Mouse (Mus musculus) layer of hippocampus, postnatal 36 days (tissue): ENCODE results near the gene Sfrp5. TPM values are rescaled to one million over a fixed set of nuclear protein-coding genes. Genes with fewer than 3 reads are reported as not detected.
A peak's percentile ranks its signal among the peaks of the same experiment; 100 is the strongest.

Experiments
- DNase-seq, 2 experiments: peaks; one replicate each; pipeline ENCODE4 v3.0.0; 2022
- total RNA-seq, 2 experiments: library from RNA; stranded (reverse); gene quantifications; 2 replicates each; pipeline ENCODE4 v1.2.3; 2021

Sfrp5 gene
- total RNA-seq: under 1 TPM; 0.17 to 0.20 TPM

DNA sequence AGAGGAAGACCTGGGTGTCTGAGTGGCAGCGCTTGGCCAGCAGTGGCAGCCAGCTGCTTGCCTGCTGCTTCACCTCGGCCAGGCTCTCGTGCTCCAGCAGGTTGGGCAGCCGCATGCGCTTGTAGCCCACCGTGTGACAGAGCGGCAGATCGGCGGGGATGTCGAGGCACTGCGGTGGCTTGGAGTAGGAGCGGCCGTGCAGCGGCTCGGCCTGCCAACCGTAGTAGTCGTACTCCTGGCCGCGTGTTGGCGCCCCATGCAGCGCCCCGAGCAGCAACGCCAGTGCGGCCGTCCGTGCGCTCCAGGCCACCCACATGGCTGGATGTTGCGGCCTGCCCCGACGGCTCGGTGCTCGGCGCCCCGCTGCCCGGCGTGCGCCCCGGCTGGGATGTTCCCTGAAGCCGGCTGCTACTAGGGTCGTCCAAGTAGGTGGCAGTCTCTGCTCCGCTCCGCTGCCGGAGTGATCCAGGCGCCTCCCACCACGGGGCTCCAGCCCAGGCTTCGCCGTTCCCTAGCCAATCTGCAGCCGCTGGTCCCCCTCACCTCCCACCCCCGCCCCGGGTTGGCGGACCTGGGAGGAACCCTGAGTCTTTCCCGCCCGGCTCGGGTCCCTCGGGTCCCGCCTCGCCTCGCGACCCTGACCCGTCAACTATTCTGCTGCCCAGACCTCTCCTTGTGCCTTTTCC, at the start of gene Sfrp5:
TSS of gene Sfrp5 (minus strand) at position 557 of the 686 bp plus-strand sequence.
- no peak for DNase-seq

DNA sequence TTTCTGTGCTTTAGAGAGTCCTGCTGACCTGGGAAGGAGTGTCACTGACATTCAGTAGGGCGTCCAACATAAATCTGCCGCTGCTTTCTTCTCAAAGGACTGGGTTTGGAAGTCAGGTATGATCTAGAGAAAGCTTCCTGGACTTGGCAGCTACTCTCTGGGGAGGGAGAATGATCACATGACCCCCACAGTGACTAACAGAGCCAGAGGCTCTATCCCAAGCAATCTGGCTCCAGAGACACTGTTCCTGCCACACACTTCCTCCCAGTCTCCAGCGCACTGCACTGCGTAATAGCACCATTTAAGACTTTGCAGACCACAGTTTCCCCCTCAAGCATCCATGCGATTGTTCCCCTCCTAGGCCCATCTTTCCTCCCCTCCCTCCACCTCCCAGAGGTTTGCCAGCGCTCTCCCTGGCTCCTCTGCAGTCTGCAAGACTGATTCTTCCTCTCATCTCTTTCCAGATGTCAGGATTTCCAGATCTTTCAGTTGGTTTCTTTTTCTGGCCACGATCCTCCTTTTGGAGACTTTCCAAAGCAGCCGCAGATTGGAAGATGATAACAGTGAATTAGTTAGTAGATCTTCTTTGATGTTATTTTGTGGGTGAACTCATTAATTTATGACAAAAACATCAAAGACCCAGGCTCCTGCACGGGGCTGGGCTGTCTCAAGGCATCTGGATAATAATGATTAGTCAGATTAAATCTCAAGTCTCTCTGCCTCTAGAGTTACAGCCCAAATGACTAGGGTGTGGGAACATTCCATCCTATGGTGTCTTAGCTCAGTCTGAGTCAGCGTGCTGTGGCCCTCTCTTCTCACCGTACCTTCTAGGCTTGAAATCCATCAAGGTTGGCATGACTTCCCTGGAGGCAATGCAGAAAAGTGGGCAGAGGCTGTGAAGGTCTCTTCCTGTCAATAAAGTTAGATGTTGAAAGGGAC, 48.2 kb upstream of the Sfrp5 start:
- DNase-seq: no peak

DNA sequence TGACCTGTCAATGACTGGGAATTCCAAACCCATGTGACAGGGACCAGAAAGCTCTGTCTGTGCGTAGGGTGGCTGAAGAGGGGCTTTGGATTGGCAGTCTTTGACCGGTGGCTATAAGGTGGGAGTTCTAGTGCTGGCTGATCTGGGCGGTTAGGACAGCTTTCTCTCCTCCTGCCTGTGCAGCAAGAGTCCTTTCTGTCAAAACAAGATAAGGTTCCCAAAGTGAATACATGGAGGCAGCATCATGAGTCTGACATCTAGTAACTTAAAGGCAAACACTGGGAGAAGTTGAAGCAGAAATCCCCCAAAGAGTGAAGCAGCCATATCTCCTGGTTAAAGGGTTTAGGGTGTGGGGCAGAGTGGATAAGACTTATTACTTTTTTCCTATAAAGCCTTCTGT, 45.5 kb upstream of the Sfrp5 start, which contains the start of gene Golga7b:
TSS of gene Golga7b (plus strand) at position 56 of the 400 bp plus-strand sequence.
- no peak for DNase-seq

DNA sequence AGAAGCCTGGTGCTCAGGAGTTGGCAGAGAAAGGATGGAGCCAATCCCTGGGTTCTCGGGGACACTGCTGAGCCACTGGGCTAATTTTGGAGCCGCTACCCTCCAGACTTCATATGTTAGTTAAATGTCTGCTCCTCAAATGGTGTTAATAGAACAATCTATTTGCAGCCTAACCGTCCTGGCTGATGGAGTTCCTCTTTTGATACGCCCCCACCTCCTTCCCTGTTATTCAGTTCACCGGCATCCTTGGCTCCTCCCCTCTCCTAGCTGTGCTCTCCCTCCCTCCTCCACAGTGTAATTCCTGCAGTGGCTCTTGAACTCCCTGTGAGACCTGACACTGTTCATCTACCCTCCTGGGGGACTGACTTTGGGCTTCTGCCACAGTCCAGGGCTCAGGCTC, 44.6 kb upstream of the Sfrp5 start:
- no peak for DNase-seq

DNA sequence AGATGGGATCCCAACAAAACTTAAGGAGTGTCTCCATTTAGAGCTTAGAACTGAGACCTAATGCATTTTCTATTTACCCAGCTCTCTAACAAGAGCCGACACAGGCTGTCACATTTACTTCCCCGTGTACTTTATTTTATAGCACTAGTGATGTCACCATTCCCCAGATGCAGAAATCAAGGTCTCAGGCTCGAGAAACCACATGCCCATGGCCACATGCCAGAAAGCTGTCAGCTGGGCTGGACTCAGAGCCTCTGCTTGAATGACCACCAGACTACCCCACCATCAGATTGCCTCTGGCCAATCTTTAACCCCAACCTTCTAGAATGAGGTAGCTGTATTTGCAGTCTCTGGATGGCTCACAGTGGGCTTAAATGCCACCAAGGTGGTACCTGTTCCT, 41.3 kb upstream of the Sfrp5 start:
- DNase-seq: no peak

DNA sequence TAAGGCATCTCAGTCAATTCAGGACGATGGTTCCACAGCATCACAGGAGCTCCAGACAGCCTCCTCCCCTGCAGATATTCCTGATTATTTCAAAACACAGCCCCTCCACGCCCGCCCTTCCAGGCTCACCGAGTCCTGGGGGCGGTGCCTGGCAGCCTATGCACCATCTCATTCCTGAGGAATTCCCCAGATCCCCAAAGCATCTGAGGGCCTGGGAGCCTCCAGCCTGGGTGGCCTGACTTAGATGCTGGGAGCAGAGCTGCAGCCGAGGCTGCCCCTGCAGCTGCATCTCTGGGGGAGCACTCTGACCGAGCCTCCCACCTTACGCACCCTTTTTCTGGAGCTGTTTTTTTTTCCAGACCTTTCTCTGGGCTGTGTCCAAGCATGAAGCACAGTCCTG, 38.8 kb upstream of the Sfrp5 start:
- no peak for DNase-seq

DNA sequence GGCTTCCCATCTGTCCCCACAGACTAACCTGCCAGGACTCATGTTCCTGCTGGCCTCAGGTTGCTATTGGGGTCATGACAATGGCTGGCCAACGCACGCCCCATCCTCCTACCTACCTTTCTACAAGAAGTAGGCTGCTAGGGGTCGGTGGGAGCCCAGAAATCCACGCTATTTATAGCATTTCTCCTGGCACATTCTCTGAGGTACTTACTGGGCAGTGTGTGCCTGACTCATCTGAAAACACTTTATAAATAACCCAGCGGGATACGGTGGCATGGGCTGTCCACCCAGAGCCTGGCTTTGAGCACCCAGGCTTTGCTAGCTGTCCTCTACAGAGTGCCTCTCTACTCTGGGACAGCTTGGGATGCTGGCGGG, 36.3 kb upstream of the Sfrp5 start:
- DNase-seq: no peak

DNA sequence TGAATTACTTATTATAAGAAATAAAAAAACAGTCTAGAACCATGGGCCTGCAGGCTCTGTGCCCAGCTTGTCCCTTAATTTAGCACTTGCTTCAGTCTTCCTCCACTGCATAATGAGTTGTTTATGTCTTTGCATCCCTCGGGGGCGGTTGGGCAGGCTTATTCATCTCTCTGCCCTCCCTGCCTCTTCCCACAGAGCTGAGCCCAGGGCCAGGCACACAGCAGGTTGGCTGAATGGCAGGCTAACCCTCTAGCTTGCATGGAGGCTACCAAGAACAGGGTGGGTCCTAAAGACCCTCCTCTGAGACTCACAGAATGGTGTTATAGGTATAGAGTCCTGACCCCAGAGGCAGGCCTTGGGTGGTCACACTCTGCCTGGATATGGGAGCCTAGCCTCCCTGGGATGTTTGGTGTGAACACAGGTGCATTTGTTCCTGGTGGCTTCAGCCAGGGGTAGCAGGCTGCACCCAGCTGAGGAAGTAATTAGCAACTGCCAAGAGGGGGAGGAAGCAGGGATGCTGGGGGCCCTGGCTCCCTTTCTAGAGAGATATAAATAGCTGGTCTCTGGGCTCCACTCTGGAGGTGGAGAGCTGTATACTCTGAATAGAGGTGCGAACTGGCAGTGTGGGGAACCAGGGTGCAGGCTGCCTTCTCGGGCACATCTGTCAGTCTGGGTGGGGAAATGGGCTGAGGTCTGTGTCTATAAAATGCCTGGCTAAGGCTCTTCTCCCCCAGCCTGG, 35.7 kb upstream of the Sfrp5 start:
- no peak for DNase-seq

DNA sequence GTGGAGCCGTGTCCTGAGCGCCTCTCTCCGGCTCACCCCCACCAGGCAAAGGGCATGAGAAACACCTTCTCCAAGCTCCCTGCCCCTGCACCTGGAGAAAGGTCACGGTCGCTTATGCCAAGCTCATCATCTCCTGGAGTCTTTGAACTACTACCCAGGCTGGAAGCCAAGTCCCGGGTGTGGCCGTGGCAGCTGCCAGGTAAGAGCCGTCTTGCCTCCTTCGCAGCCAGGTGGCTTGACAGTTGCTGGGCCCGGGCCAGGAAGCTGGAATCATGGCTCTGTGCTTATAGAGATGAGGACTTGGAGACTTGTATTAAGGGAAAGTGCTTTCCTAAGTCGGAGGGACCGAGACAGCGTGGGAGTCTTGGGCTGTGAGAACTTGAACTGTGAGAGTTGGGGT, 28.9 kb upstream of the Sfrp5 start:
- no peak for DNase-seq

DNA sequence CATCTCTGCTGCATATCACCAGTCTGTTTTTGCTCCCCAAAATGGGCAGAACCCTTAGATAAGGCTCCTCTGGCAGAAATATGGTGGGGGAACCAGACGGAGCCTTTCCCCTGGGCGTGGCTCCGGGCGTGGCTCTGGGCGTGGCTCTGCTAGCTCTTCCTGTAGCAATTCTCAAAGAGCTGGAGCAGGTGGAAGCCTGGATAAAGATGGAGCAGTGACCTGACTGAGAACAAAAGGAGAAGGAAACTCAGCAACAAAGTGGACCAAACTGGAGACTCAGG, 28.2 kb upstream of the Sfrp5 start:
- no peak for DNase-seq

DNA sequence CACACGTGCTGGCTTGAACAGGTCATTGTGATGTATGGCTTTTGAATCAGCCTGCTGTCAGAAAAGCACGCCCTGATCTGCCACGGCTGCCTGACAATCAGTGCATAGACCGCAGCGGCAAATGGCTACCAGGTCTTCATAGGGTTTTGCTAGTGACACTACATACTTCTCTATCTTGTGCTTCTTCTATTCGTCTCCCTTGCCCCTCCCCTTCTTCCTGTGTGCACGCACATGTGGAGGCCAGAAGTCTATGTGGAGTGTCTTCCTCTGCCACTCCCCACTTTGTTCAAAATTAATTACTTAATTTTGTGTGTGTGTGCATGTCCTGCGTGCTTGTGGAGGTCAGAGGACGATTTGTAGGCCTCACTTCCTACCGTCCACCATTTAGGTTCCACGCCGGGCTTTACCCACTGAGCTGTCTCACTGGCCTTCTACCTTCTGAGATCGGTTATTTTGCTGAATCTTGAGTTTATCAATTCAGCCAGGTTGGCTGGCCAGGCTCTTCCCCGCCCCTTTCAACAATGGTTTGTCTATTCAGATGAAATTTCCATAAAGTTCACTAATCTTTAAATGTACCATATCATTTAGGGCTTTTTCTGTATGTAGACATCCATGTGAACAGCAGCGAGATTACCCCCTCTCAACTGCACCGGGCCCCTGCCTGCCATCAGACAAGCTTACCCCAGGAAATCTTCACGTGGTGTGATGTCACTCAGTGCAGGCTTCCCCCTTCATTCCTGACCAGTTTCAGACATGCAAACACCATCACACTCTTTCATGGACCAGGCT, 27.6 kb upstream of the Sfrp5 start:
- no peak for DNase-seq

DNA sequence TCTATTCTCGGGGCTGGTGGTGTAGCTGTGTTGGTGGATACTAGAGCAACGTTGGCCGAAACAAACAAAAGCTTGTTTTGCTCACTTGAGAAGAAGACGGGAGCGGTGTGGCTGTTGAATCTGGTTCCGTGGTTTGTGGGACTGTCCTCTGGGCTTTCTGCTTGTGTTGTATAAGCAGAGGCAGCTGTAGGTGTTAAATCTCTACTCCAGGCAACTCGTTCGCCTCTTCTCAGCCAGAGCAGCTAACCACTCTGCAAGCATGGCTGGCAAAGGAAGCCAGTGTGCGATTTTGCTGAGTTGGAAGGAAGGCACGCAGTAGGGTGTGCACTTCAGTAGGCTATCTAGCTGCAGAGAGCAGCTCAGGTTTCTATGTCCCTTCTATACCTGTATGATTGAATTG, 24.4 kb upstream of the Sfrp5 start:
- DNase-seq: no peak

DNA sequence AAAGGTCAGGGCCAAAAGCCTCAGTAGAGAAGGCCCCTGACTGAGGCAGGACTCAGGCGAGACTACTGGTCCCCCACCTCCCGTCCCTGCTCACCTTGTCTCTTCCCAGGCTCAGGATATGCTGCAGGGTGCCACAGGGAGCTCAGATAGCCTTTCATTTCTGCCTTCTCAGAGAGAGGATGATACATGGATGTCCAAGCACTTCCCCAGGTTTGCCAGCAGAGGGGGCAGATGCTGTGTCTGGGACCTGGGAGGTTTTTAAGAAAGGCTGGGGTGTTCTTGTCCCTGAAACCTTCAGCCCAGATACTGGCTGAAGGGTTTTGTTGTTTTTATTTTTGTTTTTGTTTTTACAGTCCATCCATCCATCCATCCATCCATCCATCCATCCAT, 15.3 kb upstream of the Sfrp5 start:
- peak; percentile 46 to 60 for DNase-seq

DNA sequence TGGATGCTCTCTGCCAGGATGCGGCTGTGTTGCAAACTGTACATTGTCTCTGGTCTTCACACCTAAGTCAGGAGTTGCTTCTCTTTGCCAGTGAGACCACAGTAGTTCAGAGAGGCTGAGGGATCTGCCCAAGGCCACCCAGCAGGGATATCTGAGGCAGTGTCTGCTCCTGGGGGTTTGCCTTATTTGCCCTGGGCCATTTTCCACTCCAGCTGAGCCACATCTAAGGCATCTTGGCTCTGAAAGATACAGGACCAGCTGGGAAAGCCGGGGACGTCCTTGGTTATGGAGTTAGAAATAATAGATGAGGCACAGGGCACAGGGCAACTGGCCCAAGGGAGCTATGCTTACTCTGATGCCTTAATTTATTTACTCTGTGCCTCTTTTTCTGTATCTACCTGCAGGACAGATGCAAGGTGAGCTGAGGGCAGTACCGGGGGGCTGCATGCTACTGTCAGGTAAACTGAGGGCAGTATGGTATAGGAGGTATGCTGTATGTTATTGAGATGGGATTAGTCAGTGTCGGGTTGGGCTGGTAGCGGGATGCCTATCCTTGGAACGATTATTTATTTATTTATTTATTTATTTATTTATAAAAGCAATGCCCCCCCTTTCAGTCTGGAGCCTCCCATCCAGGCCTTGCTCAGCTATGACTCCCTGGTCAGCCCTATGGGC, 14.8 kb upstream of the Sfrp5 start:
- DNase-seq: no peak

DNA sequence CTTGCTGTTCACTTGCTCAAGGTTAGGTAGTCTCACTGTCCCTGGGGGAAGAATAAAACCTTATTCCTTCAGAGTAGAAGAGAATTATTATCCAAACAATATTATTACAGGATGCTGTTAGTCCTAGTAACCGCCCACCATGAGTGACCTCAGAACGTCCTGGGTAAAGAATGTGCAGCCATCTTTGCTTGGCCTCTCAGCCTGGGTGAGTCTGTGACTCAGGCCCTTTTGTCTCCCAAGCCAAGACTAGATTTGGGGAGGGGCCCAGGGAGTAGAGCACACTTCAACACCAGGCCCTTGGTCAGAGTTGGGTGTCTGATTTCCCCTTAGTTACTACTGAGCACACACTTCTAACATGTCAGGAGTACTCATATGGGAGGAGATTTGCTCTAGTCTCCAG, 12.5 kb upstream of the Sfrp5 start:
- no peak for DNase-seq

DNA sequence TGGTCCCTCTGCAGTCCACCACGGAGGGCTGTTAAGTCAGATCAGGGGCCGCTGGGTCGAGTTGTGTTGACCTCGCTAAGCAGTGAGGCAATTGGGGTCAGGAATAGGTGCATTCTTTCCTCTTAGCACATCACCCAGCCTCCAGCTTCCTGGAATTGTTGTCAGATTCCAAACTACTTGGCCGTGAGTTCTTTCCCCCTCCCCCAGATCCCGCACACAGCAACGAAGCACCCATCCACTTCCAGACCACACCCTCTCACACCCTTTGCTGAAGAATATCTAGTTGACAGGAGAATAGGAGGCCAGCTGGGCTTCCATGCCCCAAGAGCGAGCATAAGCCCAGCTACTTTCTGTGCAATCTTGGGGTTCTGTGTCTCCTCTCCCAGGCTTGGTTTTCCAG, 9.9 kb upstream of the Sfrp5 start:
- DNase-seq: no peak

DNA sequence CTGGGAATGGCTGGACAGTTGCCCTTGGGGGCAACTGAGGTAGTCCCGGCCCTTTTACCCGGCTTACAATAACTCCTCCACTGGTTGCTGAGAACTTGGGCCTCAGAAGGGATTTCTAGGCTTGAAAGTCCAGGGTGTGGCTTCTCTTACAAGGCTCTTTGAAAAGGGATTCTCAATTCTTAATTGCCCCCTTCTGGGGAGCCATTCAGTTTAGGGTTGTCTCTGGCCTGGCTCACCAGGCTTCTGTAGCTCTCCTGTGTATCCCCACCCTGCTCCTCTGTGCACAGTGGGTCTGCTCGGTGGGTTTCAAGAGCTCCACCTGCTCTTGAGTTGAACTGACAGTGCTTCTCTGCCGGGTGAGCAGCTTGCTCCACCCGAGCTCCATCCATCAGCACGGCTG, 7.9 kb upstream of the Sfrp5 start:
- no peak for DNase-seq

DNA sequence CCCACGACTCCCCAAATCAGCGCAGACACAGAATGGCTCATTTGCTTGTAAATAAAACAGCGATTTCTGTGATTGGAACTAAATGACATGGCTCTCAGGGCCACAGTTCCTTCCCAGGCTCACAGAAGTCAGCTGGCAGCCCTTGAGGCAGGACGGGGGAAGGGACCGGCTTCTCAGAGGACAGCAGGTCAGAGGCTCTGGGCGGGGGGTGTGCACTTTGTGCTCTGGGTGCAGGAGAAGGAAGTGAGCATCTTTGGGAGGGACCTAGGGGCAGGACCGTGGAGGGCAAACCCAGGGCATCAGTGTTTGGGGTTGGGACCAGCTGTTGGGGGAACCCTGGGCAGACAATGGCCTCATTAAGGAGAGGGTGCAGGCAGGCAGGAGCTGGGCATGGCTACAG, 7.4 kb upstream of the Sfrp5 start:
- DNase-seq: no peak

DNA sequence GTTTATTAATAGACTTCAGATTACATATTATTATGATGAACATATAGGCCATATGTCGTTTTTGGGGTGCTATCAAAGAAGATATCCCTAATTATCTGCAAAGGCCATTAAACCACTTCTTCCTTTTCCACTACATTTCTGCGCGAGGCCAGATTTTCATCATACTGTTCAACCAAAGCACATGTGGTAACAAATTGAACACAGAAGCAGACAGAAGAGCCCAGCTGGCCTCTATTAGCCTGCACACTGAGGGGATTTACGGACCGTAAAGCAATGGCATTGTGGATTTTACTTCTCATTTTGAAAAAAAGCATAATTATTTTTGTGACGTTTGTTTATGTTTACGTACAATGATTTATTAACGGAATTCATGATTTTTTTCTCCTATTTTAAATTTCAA, 3.1 kb upstream of the Sfrp5 start:
- DNase-seq: no peak

DNA sequence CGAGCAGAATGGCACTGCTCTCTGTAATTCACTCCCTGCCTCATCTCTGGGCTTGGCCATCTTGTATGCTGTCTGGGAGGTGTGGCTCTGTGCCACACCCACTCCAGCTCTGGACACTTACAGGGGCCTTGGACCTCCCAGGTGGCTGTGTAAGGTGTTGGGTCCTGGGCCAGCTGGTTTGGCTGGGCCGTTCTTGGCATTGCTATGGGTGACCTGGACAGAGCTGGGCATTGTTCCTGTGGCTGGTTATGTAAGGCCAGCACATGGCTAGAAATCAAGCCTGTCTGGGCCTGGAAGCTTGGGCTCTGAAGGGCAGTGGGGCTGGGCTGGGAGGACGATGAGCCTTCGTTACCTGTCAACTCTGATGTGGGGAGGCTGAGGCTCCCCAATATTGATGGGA, 2.3 kb upstream of the Sfrp5 start:
- DNase-seq: no peak

DNA sequence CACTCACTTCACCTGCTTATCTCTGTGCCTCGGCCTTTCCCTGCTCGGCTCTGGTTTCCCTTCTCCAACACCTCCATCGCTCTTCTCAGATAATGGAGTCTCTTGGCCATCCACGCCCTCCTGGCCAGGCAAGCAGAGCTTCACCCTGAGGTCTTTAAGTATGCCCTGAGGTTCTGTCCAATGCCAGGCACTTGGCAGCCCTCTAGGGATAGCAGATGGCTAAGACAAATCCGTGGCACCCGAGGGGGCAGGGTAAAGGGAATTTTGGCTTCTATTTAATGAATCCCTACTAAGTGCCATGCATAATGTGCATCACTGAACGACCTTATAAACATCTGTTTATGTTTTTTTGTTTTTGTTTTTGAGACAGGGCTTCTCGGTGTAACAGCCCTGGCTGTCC, 415 bp upstream of the Sfrp5 start:
- no peak for DNase-seq

DNA sequence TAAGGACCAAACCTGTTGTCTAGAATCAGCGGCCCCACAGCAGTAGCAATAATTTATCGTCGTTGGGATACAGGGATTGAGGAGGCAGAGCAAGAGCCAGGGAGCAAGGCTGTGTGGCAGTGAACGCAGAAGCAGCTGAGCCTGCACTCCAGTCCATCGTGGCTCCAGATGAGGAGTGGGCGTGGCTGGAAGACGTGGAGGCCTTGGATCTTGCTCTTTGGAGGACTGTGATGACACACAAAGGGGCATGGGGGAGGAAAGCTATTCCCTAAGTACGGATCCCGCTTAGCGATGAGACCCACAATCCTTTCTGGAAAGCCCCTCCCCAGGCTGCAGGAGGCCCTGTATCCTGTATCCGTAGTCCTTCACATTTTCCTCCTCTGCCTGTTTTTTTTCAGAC, 4.0 kb downstream of the Sfrp5 start:
- DNase-seq: no peak
